In the genomic region with DNA sequence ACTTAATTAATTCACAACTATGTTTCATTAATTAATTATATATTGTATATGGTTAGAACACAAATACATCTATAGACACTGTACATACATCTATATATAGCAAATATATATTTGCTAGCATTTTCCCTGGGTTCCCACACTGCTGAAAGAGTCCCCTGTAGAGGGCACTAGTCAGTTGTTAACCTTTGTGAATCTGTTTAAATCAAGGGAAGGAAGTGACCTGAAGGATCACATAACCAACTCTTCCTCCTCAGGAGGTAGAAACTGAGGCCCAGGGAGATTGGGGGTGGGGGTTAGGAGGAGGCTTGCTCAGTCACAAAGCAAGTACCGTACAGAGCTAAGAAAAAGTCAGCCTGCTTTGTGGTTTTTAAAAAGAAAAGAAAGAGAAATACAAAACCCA, we compare ENCODE assay signal across 8 mouse cellular contexts.
A peak's percentile ranks its signal among the peaks of the same experiment; 100 is the strongest.
DNase-seq lines count a peak whose midpoint lies in the region; ATAC-seq and TF ChIP-seq lines count a peak whose summit lies in the region.

No protein-coding gene starts in this region.

- H3K27me3 ChIP-seq in intestine, postnatal 0 days (replicated peaks; ENCODE audit: control insufficient read depth, insufficient read depth, low read length) = no peaks in the 10 kb centered on the region

- no peaks in the 10 kb centered on the region for H3K36me3 ChIP-seq in intestine, postnatal 0 days (ENCODE audit: control insufficient read depth, insufficient read depth)

- no peak overlapping the region for H3K4me2 ChIP-seq in intestine, postnatal 0 days (replicated peaks; ENCODE audit: low read depth)

- DNase-seq in gastrocnemius, adult 18-20 months (ENCODE audit: low spot score) = peak; percentile 28
- DNase-seq in gastrocnemius, adult 8-10 months (ENCODE audit: low spot score in 2 of 2) = no peak
- peak; percentile 38 for DNase-seq in A20 (ENCODE audit: low read depth, low spot score)
- peak; percentile 12 for DNase-seq in ZHBTc4 (ENCODE audit: low read depth, low spot score)
- no peak for DNase-seq in right cerebral cortex, postnatal 25 days
- DNase-seq in gastrocnemius, postnatal 4 days (ENCODE audit: low spot score in 2 of 2) = no peak

- 0 out of 2 replicates have a peak, but pooled peaks cover under 1% of the 10 kb centered on the region for H3K9me3 ChIP-seq in intestine, postnatal 0 days (ENCODE audit: control insufficient read depth)

- no peaks in the 10 kb centered on the region for H3K4me1 ChIP-seq in intestine, postnatal 0 days (replicated peaks; ENCODE audit: control insufficient read depth, insufficient read depth, low read length)

- no peak for ATAC-seq in intestine, postnatal 0 days
- peak; percentile 59; the same call in 1 of the 2 replicates for ATAC-seq in monocyte, adult 5-6 weeks (replicated peaks; ENCODE audit: insufficient number of reproducible peaks, low FRiP score, low TSS enrichment, poor library complexity, severe bottlenecking)

- no peak overlapping the region for H3K4me3 ChIP-seq in intestine, postnatal 0 days (ENCODE audit: low read depth, low read length)

- H3K9ac ChIP-seq in intestine, postnatal 0 days (ENCODE audit: low read depth, low read length) = no peak overlapping the region

- whole genome bisulfite sequencing in intestine, postnatal 0 days = 85% methylated on average over 1 of the region's 1 CpGs

- TF ChIP-seq CTCF in intestine, postnatal 0 days (IDR thresholded peaks at IDR 0.05; ENCODE audit: low read depth) = peak; percentile 70

- no peak overlapping the region for H3K27ac ChIP-seq in intestine, postnatal 0 days (ENCODE audit: low read depth, low read length)

Comparison
In these comparisons a context has a peak if more than half of its experiments do, and no peak if none do; other contexts are left out.
1. DNase-seq: peak in gastrocnemius, adult 18-20 months (single experiment), A20 (single experiment) and ZHBTc4 (single experiment); none in gastrocnemius, adult 8-10 months (0 of 2), right cerebral cortex, postnatal 25 days (single experiment) and gastrocnemius, postnatal 4 days (0 of 2).